Mouse (Mus musculus) CD4-positive helper T cell, adult 2 months (primary cell): ENCODE data around the gene Tmc8.
"Not testable (repeated sequence)": the region's sequence is repeated elsewhere in the genome, so short reads cannot be mapped to it uniquely, and the experiment has no call there.

Source experiments
- DNase-seq: peaks from one replicate; pipeline ENCODE4 v3.0.0-alpha.2; 2012; ENCODE audit warnings: low read depth, missing footprints, low spot score

Gene Tmc8

DNA sequence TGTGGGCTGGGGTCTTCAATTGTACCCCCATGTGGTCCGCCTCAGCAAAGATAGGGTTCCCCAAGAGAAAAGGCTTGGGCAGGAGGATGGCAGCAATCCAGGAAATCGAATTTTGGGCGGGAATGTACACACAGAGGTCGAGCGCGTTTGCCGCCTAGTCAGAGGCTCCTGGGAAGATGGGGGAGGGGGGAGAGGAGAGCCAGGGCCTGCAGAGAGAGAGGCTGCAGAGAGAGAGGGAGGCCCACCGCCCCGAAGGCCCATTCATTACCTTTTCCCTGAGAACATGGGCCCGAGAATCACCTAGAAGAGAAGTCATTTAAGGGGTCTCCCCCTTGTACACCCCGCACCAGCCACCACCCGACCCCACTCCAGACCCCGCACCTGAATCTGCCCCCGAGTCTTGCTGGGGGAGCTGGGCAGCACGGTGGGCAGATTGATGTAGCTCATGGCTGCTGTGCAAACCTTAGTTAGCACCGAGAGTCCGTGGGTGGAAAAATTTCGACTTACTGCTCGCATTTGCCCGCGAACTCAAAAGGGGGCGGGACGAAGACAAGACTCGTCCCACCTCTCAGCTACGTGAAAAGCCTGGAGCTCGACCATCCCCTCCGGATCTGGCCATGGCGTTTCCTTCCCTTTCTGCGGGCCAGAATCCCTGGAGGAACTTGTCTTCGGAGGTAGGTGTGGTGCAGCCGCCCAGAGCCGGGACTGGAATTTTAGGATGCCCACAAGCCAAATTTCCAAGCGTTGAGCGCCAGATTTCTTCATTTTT, 43.6 kb downstream of the Tmc8 start, which contains the start of the genes Afmid and Tk1:
Gene Afmid (plus strand): TSS at position 592 of the 769 bp plus-strand sequence.
Gene Tk1 (minus strand): TSS at position 760 of the 769 bp plus-strand sequence.
- peak; percentile 80 for DNase-seq

- no peak for DNase-seq
Observed at GRCm38 (mm10) chr11:117826164-117826563, 44.3 kb downstream of the Tmc8 start.

GRCm38 (mm10) chr11:117826916-117827315, 45.0 kb downstream of the Tmc8 start:
- peak; percentile 21 for DNase-seq

- DNase-seq: no peak
Observed at GRCm38 (mm10) chr11:117827386-117827785, 45.5 kb downstream of the Tmc8 start.

- DNase-seq: peak; percentile 87
Observed at GRCm38 (mm10) chr11:117828149-117828887, 46.4 kb downstream of the Tmc8 start.

DNA sequence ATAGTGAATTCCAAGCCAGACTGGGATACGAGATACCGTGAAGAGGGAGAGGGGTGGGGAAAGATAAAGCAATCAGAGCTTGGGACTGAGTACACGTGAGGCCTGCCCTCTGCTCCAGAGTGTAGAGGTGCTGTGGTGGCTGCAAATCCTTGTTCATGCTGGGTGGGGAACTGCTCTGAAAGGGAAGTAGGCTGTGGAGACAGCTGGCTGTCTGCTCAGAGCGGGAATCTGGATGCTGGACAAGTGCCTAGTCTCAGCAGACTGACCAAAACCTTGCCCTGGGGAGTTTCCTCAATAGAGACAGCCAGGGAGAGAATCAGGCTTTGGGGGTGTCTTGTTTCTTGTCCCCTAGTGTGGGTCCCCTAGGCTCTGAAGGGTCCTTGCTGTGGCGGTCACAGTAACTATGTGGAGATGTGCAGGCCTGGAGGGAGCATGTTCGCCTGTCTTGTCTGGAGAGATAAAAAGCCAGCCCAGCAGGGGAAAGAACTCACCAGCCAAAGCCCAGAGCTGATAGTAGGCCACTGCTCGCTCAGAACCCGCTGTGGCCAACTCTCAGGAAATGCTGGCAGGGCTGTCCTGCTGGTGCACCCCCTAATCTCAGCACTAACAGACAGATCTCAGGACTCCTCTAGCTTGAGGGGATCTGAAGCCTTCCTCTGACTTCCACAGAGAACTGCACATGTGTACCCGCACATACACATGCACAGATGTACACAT, 47.2 kb downstream of the Tmc8 start:
- DNase-seq: no peak

DNA sequence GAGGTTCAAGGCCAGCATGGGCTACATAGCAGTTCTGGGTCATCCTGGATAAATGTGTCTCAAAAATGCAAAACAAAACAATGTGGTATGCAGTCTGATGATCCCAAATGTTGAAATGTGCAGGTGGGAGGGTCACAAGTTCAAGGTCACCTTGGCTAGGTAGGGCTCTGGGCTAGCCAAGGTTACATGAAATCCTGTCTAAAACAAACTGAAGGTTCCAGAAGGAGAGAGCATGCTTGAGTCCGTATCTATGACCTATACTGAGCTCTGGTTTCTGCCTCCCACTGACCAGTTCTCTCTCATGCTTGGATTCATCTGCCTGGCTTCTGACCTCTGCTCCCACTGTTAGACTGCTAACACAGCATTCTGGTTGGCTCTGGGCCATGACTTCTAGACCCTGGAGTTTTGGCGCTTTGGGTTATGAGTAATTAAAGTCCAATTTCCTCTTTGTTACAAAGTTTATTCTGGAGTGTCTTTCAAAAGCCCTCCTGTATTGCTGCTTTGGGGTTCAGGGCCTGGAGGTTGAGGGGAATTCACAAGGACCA, 47.9 kb downstream of the Tmc8 start:
- no peak for DNase-seq

GRCm38 (mm10) chr11:117830401-117830800, 48.5 kb downstream of the Tmc8 start:
- no peak for DNase-seq

DNA sequence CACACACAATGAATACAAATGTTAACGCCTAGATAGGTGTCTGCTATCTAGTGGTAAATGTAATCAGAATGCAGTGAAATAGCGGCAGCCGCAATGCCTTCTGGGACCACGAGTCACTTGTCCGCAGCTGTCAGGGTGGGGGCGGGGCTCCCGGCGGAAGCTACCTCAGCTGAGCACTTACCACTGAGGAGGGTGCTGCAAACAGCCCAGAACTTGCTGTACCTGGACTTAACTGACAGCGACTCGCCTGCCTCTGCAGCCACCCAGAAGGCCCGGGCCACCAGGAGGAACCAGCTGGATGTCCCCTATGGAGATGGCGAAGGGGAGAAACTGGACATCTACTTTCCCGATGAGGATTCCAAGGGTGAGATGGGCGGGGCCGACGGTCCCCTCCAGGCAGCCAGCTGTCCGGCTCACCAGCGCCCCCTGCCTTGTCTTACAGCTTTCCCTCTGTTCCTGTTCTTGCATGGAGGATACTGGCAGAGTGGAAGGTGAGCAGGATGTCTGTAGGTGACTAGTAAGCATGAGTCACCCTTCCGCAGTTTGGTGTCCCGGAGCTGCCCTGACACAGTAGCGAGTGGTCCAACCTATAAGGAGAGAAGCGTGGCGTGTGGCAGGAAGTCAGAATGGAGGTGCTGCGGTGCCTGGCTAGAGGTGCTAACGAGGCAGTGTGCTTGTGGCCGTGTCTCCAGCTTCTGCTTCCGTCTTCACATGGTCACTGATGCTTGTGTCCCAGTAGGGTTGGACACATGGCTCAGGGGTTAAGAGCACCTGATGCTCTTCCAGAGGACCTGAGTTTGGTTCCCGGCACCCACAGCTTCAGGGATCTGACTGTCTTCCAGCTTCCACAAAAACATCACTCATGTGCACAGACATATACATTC, 50.5 kb downstream of the Tmc8 start:
- DNase-seq: peak; percentile 96

DNA sequence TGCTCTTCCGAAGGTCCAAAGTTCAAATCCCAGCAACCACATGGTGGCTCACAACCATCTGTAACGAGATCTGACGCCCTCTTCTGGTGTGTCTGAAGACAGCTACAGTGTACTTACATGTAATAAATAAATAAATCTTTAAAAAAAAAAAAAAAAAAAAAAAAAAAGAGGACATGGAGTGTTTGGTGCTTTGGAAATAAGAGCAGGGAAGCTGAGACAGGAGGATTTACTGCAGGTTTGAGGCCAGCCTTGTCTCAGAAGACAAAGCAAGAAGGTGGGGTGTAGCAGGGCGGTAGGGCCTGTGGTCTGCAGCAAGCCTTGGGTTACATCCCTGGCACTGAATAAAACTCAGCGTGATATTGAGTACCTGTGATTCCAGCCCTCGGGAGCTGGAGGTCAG, 51.6 kb downstream of the Tmc8 start:
- not testable (repeated sequence) for DNase-seq

DNA sequence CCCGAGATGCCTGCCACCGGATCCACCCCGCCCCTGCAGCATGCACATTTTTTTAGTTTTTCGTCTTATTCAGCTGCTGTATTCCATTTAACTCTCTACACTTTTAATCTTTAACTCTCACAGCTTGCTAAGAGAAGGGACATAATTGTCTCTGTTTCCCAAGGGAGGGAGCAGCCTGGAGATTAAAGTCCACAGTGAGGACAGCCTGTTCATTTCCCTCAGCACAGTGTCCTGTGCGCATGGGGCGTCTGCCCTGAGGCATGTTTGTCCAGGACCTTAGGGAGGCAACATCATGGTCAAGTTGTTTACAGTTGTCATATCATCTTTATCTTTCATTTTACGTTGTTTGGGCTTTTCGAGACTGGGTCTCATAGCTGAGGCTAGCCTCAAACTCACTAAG, 52.2 kb downstream of the Tmc8 start:
- no peak for DNase-seq

DNA sequence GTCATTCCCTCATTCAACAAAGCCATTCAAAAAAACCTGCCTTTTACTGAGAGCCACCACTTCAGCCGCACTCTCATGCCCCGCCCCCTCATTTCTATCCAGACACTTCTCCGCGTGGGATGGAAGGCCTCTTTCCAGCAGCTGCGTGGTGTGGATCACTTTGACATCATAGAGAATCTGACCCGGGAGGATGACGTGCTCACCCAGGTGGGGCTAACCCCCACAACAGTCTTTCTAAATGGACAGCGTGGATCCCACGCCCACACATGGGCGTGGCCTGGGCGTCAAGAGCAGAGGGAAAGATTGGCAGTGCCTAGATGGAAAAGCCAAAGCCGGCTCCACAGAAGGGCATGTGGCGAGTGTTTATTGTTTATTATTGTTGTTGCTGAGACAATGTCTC, 54.4 kb downstream of the Tmc8 start:
- peak; percentile 27 for DNase-seq

DNA sequence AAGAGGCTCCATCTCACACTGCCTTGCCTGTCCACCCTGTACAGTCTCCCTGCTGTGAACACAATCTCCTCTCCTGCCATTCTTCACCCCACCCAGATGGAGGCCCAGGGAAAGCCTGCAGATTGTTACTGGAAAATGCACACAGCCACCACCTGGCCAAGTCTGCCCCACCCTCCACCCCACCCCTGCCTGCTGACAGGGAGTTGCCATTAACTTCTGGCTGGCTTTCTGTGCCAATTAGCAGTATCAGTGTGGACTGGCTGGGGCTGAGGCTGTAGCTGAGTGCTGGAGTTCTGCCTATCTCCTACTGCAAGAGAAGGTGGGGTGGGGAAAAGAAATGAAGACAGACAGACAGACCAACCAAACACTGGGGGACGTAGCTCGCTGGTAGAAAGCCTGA, 56.7 kb downstream of the Tmc8 start:
- no peak for DNase-seq

GRCm38 (mm10) chr11:117839021-117839420, 57.1 kb downstream of the Tmc8 start:
- no peak for DNase-seq

- no peak for DNase-seq
Observed at GRCm38 (mm10) chr11:117840910-117841309, 59.0 kb downstream of the Tmc8 start.
